Mouse (Mus musculus): ENCODE results near the gene Lrp2.
"Not testable (repeated sequence)": the region's sequence is repeated elsewhere in the genome, so short reads cannot be mapped to it uniquely, and the experiment has no call there.

Gene Lrp2

DNA sequence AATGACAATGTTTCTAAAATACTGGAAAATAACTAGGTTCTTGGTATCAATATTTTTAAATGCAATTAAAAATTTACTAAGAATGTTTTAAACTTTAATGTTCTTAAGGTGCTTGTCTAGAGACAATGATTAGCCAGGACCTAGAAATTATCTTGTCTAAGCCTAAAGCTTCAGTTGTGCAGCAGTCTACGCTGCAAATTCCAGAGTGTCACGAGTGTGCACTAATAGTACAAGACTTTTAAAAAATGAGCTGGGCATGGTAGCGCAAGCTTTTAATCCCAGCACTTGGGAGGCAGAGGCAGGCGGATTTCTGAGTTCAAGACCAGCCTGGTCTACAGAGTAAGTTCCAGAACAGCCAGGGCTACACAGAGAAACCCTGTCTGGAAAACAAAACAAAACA, 3.8 kb downstream of the Lrp2 start:
- DNase-seq = not testable (repeated sequence)

DNA sequence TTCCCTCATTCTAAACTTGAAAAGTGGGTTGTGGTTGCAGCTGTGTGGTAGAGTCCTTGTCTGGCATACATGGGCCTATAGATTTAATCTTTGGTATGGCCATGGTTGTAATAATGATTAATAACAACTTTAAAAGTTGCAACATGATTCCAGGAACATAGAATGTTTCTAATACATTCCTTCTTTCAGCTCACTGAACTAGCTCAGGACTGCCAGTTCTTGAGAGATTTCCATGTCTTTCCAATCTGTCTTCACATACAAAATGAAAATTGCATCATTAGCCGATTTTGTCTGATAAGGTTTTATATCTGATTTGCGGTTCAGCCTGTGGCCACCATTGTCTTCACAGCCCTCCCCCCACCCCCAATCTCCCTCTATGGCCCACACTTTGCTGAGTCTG, 5.8 kb downstream of the Lrp2 start:
- DNase-seq = no peak

DNA sequence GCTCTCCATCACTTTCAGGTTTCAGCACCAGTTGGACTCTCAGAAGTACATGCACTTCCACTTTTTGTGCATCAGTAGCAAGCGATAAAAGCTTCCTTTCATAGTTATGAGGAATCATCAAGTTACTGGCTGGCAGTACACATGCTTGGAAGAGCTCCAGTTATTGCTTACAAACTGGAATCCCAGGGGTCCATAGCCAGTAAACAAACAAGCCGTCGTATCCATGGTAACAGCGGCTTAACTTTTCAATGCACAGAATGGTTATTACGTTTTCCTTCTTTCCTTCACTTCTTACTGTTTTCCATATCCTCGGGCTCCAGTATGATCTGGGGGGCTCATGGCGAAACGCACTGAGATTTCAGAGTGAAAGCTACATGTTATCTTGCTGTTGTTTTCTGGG, 7.7 kb downstream of the Lrp2 start:
- DNase-seq = no peak

DNA sequence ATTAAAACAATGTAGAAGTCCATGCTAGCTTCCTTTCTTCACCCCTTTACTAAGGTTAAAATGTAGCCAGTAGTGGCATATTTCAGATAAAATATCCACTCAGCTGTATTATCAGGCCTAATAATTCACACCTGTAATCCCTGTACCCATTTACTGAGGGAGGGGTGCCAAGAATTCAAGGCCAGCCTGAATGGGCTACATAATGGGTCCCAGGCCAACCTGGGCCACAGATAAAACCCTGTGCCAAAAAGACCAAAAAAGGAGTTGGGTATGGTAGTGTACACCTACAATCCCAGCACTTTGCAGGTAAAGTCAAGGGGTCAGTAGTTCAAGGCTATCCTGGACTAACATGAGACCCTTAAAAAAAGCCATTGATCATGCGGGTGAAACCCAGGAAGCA, 9.3 kb downstream of the Lrp2 start:
- no peak for DNase-seq

DNA sequence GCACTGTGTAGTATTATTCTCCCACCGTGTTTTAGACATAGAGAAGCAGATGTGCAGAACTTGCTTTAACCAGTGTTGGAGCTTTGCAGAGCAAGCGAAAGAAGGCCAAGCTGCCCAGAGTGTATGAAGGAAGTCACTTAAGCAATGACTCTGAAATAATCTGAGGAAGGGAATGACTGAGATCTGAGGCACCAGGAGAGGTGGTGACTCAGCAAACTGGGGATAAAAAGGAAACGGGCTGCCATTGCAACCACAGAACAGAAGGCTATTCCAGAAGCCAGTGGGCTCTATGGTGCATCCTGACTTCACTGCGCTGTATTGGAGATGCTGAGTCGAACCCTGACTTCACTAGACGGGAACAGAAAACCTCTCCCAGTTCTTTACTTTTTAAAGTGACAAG, 10.9 kb downstream of the Lrp2 start:
- no peak for DNase-seq

DNA sequence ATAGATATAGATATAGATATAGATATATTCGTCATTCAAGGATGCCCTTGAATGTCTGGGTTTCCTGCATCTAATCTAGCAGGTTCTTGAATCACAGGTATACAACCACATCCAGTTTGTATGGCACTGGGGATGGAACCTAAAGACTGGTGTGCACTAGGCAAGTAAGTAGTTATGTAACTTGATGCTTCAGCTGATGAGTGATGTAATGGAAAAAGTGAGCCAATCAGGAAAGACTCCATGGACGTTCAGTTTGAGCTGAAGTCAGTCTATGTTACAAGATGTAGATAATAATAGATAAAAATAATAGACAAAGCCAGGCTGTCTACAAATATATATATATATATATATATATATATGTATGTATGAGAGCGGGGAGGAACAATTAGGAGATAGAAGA, 11.6 kb downstream of the Lrp2 start:
- DNase-seq = no peak

DNA sequence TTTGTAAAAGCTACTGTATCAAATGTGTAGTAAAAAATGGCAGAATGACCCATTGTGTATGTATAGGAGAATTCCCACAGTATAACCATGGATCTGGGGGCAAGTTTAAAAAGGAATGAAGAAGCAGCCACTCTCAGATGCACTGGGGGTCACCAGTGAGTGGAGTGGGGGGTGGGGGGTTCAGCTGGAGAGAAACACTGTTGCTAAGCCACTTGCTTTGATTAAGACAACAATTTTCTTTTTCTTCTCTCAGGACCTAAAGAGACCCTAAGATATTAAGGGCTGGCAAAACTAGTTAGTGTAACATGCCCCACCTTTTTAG, 12.2 kb downstream of the Lrp2 start:
- no peak for DNase-seq

DNA sequence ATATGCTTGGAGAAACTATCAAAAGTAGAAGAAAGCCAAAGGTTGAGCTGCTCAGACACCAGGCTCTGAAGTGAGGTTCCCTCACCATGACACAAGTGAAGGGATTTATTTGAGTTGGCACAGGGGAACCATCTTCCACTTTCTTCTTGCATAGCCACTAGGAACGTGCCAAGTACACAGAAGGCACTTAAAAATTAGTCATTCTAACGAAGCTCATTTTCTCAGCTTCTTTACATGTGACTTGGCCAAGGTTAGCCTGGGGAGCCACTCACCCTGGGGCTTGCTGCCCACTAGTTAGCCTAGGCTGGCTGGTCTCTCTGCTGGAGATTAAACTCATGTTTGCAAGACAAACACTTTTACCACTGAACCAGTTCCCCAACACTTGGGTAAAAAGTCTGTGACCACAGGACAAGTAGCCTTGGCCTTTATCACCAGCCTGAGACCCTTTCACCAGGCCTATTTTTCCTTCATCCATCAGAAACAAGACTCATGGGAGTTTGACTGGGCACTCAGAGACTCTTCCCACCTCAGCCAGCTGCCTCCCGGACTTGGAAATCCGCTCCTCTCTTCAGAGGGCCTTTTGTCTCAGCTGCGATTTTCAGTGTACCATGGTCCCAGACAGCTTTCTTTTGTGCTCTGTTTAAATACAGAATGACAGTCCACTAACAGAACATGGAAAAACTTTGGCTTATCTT, 12.7 kb downstream of the Lrp2 start:
- no peak for DNase-seq

DNA sequence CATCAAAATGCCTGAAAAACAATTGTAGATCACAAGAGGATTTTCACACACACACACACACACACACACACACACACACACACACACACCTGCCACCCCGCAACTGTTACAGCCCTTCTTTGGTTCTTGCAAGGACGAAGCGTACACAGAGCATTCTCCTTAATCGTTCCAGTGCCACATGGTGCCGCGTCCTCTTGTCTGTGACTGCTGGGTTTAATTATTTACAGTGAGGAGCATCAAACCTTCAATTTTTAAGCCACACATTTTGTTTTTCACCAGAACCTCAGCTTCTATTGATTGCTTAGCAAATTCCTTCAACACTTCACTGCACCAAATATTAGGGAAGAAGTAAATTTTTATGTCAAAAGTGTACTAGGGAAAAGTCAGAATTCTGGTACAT, 15.3 kb downstream of the Lrp2 start:
- DNase-seq = no peak

DNA sequence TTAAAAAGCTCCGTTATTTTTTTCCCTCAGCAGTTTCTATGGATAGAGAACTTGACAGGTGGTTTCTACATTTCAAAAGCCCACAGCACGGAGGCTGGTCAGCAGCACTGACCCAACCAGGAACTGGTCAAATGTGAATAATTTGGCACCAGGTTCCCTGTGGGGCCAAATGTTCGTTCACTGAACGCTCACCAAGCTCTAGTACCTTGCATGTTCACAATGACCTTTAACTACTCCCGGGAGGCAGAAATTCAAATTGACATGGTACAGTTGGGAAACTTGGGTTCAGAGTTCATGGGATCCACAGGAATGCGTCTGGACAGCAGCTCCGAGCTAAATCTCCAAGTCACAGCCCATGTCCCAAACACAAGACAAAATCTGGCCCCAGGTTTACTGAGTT, 19.6 kb downstream of the Lrp2 start:
- DNase-seq = no peak

DNA sequence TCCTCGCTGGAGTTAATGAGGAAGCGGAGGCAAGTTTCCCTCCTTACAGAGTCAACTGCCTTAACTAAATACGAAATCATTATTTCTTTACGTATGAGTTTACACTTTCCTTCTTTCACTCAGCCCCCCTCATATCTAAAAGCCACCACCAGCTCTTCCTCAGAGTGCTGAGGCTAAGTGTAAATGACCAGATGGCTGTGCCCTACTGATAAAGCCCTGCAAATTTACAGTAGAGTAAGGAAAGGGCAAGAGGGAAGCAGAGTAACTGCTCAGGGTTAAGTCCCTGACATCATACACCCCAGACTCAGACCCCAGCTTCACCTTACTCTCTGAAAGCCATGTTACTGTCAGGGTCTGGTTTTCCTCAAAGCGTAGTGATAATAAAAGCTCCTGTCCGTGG, 22.4 kb downstream of the Lrp2 start:
- DNase-seq = no peak

DNA sequence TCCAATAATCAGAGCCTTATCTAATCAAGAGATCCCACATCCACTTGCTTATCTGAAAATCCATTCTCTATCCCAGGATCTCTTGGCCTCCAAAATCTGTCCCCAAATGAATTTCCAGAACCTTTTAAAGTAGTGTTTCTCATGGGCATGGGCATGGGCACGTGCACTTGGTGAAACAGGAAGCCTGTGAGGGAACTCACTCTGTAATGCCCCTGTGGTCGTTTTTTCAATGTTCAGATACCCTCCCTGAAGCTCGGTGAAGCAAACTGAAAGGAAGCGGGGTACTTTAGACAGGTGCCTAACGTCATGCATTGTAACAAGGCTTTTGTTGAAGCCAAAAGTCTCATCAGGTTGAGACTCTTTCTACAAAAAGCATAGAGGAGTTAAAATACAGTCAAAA, 23.1 kb downstream of the Lrp2 start:
- DNase-seq = no peak

DNA sequence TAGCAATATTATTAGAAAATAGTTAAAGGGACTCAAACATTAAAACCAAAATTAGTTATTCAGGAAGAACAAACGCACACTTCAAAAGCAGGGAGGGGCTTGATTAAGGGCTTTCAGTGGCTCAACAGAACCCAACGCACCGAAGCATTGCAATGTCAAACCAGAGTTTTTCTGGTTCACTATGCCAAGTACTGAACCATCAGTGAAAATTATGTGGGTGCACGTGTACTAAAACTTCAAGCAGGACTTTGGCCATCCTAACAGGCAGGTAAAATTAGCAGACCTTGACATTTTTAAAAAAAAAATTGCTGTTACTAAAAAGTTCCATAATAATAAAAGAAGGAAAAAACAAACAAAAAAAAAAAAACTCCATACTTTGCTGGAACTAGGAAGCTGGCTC, 25.6 kb downstream of the Lrp2 start:
- DNase-seq = no peak

DNA sequence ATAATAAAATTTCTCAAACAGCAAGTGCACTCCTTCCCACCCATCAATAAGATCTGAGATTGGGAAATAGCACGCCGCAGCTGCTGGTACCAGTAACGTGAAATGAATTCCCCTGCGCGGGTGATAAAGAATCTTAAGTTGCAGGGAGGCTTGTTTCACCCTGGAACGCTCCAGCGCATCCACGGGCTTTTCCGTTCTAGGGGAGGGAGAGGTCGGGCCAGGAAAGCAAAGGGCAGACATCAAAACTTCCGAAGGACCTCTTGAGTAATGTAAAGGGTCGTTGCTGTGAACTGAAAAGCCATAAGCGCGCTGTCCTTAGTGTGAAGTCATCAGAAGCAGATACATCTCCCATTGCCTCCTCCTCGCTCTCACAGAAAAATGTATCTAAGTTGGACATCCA, 26.5 kb downstream of the Lrp2 start:
- no peak for DNase-seq

DNA sequence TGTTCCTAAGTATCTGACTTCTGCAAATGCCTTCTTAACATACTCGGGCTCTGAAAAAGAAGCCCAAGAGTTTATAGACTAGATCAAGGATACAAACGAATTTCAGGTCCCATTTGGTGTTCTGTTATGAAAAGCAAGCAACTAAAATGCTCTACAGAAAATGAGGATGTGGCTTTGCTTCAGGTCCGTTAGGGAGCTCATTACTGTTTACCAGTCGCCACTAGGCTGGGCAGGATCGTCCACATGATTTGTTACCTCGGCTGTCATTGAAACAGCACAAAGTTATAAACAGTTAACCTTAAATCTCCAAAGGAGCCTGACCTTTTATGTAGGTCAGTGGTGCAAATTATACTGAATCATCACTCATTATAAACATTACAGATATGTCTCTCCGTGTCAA, 29.2 kb downstream of the Lrp2 start:
- DNase-seq = no peak

DNA sequence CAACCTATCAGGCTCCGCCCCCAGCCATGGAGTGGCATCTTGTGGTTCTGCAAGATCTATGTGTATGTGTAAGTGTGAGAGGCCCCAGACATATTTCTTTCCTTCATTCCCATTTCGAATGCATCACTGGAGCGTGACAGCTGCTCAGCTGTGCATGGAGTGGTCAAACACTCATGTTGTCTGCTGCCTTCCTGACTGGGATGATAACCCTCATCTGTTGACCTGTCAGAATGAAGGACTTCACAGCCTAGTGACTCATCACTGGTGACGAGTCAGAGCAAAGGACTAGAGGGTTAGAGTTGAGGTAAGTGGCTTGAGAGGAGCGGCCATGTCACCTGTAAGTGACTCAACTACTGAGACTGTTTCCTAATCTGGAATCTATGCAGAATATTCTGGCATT, 34.2 kb downstream of the Lrp2 start:
- DNase-seq = no peak

DNA sequence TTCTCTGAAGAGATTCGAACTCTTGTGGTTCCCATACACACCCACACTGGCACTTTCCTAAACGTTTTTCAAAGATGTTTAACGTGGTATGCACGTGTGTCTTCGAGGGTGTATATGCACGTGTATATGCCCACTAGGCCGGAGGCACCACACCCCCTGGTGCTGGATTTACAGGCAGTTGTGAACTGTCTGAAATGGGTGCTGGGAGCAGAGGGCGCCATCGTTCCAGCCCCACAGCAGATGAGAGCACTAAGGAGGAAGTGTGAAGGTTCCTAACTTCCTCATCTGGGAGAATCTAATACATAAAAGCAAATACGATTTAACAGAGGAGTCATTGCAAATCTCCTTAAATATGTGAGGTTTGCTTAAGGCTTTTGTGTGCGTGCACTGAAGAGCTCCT, 39.0 kb downstream of the Lrp2 start:
- DNase-seq = no peak

DNA sequence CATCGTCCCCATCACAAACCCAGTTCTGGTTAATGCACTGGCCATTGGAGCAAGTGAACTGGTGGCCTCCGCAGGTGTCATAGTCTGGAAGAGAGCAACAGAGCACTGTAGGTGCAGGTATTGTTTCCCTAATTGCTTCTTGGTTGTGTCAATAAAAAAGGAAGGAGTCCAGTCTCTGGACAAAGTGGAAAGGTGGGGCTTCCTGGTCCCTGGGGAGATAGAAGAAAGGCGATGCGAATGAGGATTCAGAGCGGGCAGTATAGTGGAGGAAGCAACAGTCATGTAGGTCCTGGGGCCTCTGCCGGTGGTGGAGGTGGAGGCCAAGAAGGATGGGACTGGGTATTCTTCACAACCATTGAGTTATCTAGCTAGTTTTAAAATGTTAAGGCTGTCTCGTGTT, 49.8 kb downstream of the Lrp2 start:
- no peak for DNase-seq

DNA sequence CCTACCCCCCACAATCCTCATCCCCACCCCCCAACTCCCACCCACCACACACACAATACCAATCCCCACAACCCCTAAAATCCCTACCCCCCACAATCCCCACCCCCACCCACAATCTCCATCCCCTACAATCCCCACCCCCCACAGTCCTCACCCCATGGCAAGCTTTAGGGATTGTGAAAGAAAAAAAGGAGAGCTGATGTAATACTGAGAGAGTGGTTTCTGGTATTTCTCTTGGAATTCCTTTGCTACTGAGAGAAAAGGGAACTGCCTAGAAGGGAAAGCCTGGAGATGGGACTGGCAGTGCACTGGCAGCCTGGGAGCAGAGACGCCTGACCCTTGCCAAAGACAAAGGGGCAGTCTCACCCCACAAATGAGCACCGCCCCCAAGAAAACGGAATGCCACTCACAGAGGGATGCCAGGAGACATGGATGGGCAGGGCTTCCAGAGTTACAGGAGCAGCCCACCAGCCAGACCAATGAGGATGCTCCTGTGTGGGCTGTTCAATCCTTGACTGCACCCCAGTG, 54.3 kb downstream of the Lrp2 start:
- DNase-seq = no peak

DNA sequence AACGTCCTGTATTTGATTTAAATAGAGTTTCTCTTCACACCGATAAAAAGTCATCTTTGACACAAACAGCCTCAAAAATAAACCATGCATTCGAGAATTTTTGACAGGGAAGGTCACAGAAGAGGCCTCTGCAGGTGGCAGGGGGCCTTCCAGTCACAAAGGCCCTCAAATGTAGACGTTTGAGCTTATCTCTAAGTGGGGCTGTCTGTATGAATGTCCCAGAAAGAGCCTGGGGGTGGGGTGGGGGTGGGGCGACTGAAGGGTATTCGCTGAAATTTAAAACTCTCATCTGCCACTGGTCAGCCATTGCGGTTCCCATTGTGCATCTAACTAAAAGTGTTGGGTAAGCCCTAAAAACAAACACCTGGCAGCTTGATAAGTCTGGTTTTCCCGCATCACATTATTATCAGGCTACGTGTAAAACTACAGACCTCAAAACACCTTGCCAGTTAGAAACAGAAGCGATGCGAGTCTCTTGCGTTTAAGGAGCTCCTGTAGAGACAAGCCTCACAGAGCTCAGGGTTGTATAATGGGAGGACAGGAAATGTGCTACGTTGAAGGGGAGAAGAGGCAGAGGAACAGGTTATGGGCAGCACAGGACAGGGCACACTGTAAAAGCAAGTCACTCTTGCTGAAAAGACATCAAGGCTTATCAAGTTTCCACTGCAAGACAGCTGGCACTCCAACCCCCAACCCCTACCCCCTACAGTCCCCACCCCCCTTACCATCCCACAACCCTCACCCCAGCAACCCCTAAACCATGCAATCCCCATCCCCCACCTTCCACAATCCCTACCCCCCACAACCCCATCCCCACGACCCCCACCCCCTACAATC, 55.0 kb downstream of the Lrp2 start:
- DNase-seq = no peak

DNA sequence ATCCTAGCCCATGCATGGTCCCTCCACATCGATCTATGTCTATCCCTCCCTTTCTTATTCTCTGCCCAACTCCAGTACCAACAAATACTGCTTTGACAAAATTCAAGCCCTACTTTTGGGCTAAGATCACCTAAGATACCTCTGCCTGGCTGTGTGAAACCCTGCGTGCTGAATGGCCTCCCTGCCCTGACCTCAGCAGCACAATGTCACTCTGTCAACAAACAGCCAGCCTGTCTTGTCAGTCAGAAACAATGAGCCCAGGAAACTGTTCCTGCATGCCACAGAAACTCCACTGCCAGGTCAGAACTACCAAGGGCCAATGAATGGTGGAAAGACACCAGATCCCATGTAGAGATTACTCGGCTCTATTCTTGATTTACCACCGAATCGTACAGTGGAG, 55.7 kb downstream of the Lrp2 start:
- DNase-seq = no peak

DNA sequence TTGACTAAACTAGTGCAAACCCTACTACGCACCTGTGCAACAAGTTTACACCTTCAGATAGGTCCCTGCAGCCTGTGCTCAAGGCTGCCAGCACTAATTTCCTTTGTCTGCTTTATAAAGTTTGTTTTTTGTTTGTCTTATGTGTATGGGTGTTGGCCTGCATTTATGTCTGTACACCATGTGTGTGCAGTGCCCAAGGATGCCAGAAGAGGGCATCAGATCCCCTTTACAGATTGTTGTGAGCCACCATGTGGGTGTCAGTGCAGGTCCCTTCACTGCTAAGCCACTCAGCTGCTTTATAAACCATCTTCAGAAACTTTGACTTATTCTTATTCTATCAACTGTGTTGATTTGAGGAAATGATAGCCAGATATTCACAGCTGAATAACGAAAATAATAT, 65.6 kb downstream of the Lrp2 start:
- no peak for DNase-seq

DNA sequence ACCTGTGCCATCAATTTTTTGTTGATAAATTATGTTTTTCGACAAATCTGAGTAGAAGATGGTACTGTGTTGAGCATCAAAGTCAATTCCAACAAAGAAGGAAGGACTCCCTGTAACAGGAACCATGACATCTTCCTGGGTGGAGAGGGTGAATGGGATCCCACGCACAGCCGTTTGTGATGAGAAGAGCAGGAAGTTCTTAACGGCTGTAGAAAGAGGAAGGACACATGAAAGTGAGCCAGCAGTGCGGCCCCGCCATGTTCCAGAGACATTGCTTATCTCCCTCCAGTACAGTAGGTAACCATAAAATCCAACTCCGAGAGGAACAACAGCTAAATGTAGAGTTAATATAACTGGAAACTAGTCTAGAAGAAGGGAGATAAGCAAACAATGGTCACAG, 67.6 kb downstream of the Lrp2 start:
- no peak for DNase-seq

DNA sequence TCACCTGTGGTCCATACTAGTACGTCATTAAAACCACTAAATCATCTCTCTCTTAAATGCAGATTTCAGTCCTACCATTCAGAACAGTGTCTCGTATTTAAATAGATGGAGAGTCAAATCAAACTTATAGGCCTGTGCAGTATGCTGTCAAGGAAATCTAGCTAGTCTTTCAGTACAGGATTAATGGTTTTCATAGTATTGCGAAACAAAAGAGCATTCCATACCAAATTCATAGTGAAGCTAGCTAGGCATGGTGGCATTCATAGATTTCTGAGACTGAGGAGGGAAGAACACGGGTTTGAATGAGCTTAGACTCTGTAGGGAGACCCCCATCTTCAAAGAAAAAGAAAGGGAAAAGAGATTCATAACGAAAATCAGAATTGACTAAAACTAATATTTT, 74.1 kb downstream of the Lrp2 start:
- DNase-seq = no peak

DNA sequence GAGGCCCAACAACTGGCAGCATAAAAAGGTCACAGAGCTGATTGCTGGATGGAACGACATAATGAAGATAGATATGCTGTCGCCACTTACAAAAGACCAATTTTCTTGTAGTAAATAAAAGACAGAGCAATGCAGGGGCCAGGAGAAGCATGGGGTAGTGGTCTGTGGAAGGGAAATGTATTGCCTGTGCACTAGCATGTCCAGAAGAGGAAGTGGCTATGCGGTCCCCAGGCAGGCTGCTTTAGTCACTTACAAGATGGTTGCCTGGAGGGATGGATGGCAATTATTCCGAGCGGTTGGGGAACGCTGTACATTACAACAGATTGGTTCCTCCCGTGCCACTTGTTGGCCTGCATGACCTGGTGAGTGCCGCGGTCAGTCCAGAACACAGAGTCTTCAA, 85.5 kb downstream of the Lrp2 start:
- DNase-seq = no peak
